Mouse (Mus musculus) bone marrow macrophage, adult 2 months (primary cell): ENCODE results near the gene Atp2b4.

Experiments used
- CTCF ChIP-seq: IDR thresholded peaks from 2 replicates; pipeline ENCODE4 v1.5.1; 2012; ENCODE audit warnings: low read depth, mild to moderate bottlenecking, low read length, moderate library complexity
- POLR2A ChIP-seq: IDR thresholded peaks from 2 replicates; pipeline ENCODE4 v1.6.1; 2012; ENCODE audit warnings: mild to moderate bottlenecking, low read depth, low read length, borderline replicate concordance

- TF ChIP-seq CTCF: no peak
- no peak for TF ChIP-seq POLR2A
Observed at GRCm38 (mm10) chr1:133787500-133788210, 13.2 kb downstream of the Atp2b4 start.
